Mouse (Mus musculus): ENCODE data around the gene Hoxa9.

Hoxa9 gene

DNA sequence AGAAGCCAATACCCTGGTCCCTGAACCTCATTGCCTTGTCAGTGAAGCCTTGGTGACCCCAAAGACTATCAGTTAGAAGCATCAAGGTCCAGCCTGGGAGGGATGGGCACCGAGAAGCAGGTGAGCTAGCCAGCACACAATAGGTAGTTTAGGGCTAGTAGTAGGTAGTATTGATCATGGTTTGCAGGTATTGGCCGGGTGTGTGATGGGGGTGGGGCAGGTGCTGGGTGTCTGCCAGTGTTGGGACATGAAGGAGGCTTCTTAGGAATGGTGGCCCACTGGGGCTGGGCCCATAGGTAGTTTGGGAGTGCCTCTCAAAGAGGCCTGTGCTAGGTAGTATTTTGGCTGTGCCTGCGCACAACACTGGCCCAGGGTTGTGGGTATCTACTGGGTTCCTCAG, 15.8 kb downstream of the Hoxa9 start:
- DNase-seq, result peak; percentile 38

DNA sequence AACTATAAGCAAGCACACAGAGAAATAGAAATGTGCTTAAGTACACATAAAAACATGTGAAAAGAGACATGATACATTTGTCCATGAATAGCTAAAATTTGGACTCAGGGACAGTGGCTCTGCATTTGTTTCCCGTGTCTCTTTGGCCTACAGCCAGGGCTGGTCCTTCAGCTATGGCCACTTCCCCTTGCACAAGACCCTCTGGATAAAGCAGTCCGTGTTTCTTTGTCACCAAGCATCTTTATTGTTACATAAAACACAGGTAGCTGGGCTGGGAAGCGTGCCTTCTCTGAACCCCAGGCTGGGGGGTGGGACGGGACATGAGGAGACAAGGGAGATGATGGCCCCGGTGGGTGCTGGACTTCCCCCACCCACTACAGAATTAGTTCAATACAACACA, 16.6 kb downstream of the Hoxa9 start:
- peak; percentile 46 for DNase-seq

DNA sequence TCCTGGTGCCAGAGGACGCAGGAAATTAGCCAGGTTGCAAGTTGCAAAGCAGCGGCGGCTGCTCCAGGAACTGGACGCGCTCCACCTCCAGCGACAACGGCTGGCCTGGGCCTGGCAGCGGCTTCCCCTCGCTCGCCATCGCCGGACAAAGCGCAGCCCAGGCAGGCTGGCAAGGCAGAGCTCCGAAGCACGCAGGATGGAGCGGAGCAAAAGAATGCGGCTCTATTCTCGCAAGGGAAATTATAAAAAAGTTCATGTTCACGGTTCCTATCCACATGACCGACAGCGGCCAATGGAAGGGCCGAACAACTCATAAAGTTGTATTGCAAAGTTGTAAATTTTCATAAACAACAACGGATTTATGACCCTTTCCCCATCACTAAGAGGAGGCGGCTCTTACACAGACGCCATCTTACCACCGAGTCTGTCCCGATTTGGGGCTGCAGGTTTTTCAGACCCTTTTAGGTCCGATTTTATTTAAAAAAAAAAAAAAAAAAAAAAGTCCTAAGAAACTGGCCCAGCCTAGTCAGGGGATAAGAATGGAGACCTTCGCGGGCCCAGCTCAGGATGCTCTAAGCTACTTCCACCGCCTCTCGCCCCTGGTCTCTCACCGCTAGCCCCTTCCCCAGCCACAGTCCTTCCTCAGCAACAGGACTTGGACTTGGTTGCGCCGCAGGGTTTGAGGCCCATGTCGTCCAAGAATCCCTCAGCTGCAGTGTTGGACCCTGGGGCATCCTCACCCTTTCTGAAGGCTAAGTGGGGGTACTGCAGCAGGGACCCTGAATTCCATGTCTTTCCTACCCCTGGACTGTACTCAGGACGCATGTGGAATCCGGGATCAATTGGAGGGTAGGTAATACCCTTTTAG, 17.5 kb downstream of the Hoxa9 start, which contains the start of the genes Hoxa3 and Gm28308:
TSS of gene Hoxa3 (minus strand) at position 218 of the 868 bp plus-strand sequence.
TSS of gene Gm28308 (minus strand) at position 221 of the 868 bp plus-strand sequence.
- peak; percentile 89 for DNase-seq

DNA sequence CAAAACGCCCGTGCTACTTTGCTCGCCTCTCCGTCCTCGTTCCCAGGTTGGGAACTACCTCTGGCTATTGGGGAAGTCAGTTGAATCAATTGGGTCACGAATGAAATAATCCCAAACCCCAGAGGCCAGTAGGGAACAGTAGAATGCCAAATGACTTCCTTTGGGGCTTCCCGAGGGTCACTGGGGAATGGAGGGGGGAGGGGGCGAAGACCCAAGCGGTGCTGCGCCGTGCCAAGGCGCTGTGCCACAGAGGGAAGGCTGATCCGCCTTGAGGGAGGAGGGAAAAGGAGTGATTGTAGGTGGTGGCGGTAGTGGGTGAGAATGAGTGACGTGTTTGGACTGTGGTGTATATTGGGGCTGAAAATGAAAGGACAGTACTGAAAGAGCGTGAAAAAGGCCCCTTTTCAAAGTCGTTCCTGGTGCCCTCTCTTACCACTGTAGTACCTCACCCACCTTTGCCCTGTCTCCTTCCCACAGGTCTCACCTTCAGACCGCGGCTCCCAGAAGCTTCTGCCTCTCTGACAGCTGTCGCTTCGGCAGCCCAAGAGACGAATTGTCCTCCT, 18.3 kb downstream of the Hoxa9 start:
- peak; percentile 81 for DNase-seq

DNA sequence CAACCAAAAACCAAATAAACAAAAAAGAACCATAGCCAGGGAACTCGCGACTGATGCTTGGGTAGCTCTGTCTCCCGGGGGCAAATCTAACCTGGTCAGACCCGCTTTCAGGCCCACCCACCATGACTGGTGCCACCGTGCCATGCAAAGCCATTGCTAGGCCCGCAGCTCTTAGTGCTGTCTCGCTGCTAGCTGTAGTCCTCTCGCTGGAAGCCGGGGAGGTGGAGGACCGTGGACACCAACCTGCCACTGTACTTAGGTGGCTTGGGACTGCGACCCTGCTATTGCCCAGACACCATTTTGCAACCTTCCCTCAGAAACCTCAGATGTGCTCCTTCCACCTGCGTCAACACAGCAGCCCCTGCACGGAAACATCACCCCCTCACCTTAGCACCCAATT, 18.9 kb downstream of the Hoxa9 start:
- no peak for DNase-seq

DNA sequence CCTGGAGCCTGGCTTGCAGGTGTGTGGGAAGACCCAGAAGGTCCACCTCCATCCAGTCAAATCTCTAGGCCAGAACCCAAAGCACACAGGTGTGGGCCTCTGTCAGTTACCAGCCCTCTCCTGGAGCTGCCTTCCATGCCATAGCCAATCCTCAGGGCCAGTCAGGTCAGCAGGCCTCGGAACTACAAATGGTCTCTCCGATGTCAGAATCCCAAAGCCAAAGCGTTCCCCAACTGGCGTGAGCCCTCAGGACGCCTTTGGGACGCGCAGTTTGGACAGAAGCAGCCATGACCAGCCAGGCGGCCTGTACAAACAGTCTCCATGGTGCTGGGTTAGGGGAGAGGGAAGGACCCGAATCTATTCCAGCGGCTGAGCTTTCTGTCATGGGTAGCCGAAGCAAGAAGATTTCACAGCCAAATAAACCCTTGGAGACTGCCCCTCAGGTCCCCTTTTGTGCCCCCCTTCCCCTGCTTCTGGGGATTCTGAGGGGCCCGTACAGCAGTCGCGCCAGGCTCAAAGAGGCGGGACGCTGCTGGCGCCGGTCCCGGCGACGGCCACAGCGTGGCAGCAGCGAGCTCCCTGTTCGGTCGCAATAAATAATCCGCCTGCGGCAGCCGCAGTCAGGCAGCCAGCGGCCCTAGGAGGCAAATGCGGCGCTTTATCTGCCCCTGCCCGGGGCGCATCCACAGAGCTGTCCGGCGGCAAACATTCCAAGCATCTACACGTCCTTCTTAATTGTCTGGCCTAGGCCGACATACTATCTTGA, 19.5 kb downstream of the Hoxa9 start:
- peak; percentile 91 for DNase-seq

DNA sequence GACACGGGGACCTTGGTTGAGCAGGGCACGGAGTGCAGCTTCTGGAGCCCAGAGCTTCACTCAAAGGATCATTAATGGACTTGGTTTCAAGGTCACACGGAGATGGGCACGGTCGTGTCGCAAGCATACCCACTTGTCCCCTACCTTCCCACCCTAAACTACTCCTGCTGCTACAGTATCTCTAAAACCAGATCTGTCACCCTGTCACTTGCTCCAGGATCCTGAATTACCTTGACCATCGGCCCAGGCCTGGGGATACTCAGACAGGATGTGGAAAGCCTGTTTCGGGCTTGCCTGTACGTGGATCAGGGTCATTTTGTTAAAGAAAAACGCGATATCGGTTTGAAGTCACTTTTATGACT, 21.2 kb downstream of the Hoxa9 start:
- peak; percentile 49 for DNase-seq

DNA sequence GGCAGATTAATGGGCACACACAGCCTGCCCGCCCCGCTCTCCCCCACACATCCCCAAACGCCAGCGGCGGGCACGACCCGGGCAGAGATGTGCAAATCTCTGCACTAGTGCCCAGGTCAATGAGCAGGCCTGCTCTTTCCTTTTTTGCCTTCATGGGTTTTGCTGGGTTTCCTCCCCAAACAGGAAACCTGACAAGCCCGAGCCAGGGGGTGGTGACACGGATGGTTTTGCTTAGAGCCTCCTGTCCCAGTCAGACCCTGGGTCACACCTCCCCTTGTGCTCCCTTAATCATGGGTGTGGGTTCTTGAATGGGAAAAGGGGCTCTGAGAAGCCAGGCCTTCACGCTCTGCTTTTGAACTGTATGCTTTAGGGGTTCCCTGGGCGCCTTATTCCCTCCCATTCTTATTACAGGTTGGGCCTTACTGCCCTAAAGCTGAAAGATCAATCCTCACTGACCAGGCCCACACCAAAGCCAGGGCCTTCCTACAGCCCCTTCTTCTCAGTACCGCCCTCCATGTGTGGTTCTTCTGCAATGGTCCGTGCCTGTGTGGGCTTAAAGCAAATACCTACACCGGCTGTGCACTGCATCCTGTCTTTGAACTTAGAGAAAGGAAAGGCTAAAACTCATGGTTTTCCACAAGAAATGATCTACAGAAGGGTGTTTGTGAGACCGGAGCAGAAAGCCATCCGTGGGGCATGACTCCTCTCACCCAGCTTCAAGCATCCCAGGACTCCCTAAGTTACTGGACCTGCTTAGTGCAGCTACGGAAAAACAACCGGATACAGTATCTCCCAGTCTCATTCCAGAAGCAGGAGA, 21.8 kb downstream of the Hoxa9 start:
- DNase-seq, result no peak

DNA sequence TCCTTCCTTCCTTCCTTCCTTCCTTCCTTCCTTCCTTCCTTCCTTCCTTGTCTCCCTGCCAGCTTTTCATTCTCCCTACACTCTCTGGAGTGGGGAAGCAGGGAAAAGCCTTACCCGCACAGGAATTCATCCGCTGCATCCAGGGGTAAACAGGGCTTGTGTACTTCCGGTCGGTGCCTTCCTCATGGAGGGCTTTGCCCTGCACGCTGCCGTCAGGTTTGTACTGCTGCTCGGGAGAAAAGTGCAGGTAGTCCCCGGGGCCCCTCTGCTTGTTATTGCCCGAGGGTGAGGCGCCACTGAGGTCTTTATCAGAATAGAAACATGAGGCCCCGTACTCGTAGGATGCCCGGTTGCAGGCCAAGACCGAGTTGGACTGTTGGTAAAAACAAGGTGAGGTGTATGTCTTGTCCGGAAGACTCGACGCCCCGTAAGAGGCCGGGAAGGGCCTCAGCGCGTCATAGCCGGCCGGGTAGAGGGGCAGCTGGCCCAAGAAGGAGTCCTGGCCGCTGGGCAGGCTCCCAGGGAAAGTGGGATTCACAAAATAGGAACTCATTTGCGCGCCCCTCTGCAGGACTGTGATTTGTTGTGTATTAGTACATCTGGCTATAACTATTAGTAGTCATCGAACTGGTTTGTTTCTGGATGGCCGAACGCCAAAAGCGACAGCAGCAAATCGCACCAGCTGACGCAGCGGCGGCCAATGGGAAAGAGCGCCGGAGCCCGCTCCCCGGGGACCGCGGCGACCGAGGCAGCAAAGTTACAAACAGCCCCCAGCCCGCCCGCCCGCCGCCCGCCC, 22.6 kb downstream of the Hoxa9 start, which contains the start of gene Hoxa6:
TSS of gene Hoxa6 (minus strand) at position 651 of the 796 bp plus-strand sequence.
- peak; percentile 80 for DNase-seq

DNA sequence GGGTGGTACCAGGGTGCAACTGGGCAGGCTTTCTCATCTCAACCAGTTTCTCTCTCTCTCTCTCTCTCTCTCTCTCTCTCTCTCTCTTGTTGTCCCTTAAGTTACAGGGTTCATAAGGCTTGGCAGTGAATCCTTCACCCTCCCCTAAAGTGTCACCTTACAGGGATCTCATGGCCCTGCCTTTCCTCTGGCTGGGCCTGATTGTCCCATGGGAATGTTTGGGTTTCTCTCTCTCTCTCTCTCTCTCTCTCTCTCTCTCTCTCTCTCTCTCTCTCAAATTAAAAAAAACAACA, 23.3 kb downstream of the Hoxa9 start:
- DNase-seq, result no peak

DNA sequence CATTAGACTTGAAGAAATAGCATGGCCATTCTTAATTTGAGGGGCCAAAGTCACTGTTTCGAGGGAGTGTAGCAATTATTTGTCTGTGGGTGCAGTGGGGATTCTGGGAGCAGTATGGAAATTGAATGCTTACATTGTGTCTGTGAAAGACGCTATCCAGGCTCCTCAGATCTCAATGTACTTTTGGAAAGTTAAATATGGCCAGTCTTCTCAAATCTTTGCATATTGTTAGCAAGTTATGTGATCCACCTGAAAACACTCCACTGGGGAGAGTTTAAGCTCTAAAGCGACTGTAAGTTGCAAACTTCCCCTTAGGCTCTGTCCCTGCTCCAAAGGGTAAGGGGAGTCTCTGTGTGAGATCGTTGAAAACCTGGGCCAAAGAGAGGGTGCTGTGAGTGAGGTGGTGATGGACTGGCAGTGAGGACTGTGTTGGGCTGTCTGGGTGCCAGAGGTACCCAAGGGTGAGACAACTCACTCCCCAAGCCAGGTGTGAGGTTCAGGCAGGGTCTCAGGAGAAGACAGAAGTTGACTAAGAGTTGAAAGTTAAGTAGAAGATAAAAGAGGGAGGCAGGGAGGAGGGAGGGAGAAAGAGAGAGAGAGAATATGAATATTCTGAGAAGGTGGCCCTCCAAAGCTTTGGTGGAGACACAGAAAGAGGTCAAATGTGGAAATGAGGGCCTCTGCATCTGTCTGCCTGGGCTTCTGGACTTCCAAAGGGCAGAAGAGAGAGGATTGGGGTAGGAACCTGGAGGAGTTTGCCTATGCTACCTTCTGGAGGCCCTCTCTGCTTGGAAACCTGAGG, 23.8 kb downstream of the Hoxa9 start:
- DNase-seq, result peak; percentile 13

DNA sequence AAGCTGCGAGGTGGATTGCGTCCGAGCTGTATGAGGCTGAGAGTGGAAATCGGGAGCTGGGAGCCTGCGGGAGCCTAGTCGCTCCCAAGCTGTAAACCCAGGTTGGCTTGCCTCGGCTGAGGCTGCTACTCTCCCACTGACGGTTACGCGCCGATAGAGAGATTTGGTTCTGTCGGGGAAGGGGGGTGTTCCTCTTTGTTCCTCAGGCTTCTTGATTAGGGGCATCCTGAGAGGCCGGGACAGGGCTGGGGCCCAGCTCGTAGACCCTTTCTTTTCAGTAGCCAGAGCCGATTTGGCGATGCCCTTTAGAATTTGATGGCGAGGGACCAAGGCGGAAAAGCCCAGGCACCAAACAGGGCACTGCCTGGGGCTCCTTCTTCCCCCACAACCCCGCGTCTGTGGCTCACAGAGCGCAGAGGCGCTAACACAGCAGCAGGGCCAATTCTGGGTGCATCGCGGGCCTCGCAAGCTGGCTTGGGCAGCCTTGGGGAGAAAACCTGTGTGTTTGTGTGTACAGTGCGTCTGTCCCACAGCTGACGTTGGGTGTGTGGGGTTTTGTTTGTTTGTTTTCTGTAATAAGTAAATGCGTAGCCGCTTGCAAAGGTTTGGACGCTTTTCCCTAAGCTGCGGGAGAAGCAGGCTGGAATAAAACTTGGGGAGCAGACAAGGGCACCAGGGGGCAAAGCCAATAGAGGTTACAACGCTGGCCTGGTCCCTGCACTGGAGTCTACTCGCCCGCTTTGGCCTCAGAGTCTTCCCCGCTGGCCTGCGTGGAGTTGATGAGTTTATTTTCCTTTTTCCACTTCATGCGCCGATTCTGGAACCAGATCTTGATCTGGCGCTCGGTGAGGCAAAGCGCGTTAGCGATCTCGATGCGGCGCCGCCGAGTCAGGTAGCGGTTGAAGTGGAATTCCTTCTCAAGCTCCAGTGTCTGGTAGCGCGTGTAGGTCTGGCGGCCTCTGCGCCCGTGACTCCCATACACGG, 25.0 kb downstream of the Hoxa9 start:
- peak; percentile 33 for DNase-seq

DNA sequence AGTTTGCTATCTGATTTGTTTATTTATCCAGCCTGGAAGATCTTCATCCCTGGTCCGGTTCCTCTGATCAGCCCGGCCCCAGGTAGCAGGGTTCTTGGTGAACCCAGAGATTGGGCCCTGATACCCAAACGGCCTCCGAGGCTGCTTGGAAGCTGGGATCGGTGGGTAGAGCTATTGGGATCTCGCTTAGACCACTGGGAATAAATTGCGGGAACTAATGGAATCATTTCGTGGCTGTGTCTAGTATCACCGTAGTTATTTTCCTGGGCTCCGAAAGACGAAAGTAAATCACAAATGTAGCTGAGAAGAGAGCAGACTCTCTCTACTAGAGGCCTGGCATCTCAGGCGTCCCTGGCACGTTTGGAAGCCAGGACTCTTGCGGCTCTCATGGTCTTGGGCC, 25.7 kb downstream of the Hoxa9 start:
- DNase-seq, result peak; percentile 32

DNA sequence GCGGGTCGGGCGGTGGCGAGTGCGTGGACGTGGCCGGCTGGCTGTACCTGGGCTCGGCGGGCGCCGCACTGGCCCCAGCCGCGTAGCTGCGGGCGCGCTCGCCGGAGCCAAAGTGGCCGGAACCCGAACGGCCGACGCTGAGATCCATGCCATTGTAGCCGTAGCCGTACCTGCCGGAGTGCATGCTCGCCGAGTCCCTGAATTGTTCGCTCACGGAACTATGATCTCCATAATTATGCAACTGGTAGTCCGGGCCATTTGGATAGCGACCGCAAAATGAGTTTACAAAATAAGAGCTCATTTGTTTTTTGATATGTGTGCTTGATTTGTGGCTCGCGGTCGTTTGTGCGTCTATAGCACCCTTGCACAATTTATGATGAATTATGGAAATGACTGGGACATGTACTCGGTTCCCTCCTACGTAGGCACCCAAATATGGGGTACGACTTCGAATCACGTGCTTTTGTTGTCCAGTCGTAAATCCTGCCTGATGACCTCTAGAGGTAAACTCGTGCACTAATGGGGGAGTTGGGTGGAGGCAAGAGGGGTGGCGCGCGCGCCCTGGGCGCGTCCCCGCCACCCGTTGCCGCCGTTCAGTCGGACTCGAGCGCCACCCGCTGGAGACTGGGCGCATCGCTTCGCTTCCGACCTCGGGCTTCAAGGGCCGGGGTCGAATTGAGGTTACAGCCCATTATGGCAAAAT, 26.7 kb downstream of the Hoxa9 start, which contains the start of gene Hoxa5:
TSS of gene Hoxa5 (minus strand) at position 538 of the 703 bp plus-strand sequence.
- DNase-seq, result peak; percentile 92

DNA sequence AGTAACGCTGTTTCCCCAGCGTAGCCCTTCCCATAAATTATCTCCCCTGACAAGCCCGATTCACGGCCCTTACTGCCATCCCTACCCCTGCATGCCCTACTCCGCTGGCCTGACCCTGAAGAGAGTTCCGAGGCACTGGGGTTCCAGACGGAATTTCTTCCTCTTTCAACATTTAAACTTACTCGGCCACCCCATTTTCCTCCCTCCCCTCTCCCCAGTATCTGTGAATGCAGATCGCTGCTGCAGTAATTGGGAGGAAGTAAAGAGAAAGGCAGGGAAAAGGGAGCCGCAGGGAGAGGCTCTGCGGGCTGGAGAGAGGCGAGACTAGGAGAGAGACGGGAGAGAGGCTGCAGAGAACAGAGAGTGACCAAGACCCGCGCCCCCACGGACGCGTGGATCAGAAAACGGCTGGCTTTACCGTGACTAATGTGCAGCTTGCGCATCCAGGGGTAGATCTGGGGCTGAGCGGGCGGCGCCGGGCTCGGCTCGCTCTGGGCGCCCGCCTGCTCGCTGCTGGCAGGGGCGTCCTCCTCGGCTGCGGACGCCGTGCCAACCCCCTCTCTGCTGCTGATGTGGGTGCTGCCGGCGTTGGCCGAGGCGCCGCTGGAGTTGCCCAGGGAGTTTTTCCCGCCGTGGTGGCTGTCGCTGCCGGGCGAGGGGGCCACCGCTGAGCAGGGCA, 27.4 kb downstream of the Hoxa9 start:
- peak; percentile 71 for DNase-seq

DNA sequence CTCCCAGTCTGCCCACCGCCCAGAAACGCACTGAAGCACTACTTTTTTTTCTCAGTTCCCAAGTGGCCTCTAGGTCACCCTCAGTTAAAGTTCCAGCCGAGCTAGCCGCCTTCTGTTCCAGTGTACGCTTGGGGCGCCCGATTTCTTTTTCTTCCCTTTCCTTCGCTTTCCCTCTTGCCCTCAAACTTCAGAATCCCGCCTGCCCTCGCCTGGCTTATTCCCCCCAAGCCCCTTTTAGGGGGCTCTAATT, 27.8 kb downstream of the Hoxa9 start:
- no peak for DNase-seq

DNA sequence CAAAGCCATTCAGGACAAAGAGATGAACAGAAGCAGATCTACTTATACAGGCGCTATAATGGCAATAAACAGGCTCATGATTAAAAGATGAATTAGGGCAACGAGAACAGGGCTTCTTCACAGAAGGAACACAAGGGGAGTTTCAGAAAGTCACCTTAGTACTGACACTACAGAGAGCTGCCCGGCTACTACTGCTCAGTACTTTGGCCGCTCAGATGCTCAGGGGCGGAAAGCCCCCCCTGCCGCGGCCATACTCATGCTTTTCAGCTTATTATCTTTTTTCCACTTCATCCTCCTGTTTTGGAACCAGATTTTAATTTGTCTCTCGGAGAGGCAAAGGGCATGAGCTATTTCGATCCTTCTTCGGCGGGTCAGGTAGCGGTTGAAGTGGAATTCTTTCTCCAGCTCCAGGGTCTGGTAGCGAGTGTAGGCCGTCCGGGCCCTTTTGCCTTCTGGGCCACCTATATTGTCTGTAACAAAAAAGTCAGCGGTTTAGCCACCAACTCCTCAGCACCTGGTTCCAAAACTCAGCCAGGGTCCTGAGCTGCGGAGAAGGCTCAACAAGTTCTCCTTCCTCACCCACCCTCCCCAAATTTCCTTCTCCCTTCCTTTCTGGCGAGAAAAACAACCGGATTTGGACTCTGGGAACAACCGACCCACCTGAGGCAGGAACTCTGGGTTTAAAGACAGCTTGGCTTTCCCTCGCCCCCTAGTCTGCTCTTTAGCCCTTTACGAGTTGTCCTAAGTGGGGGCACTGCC, 28.3 kb downstream of the Hoxa9 start:
- peak; percentile 43 for DNase-seq

DNA sequence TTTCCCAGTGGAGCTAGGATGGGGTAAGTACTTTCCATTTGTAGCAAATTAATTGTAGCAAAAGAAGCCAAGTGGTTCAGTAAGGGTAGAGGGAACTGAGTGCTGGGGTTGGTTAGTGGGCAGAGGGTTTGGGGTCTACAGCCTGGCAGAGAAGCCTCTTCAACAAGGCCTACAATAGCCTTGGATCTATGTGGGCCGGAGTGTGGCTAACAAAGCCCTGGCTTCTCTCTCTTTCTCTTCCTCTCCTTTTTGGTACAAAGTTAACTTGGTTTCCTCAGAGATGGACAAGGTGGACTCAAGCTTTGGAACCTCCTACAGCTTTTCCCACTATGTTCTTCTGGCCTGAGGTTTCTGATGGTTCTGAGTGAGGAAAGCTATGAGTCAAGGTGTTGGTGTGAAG, 29.6 kb downstream of the Hoxa9 start:
- no peak for DNase-seq

All from kidney, adult 18-20 months (tissue).